Mouse (Mus musculus) hindbrain, embryonic 14.5 days (tissue): ENCODE measurements at regions not wholly inside any gene's neighbourhood (a gene's known extent, or its start where the extent isn't known, plus 50 kb on each side); places are given as distances from the start of the nearest gene placed in this dataset.

ENCODE experiments used
- ATAC-seq: fragments of 200-750 bp; cut with Nextera tagmentation; 2 replicates; pipeline ENCODE4 v1.8.0; 2017; ENCODE audit warnings: moderate number of reproducible peaks, mild to moderate bottlenecking, moderate TSS enrichment, moderate library complexity; ENCODE audit not compliant: low FRiP score
- DNase-seq: peaks from one replicate; pipeline ENCODE4 v3.0.0-alpha.2; 2015; ENCODE audit warnings: low spot score
- H3K27ac ChIP-seq: fragments of 300-500 bp; sonication (generic); 2 replicates; pipeline ENCODE4 v1.5.1; 2014; ENCODE audit warnings: mild to moderate bottlenecking, moderate library complexity
- H3K27me3 ChIP-seq: fragments of 300-500 bp; sonication (generic); 2 replicates; pipeline ENCODE4 v1.6.1; 2014; ENCODE audit warnings: mild to moderate bottlenecking, low read length, mixed read lengths; ENCODE audit not compliant: control insufficient read depth, insufficient read depth
- H3K36me3 ChIP-seq: fragments of 300-500 bp; sonication (generic); replicated peaks from 2 replicates; pipeline ENCODE4 v1.6.1; 2014; ENCODE audit not compliant: control insufficient read depth, insufficient read depth
- H3K4me1 ChIP-seq: fragments of 300-500 bp; sonication (generic); replicated peaks from 2 replicates; pipeline ENCODE4 v1.6.1; 2014; ENCODE audit warnings: antibody characterized with exemption, low read length, mixed read lengths; ENCODE audit not compliant: control insufficient read depth, insufficient read depth
- H3K4me2 ChIP-seq: fragments of 300-500 bp; sonication (generic); replicated peaks from 2 replicates; pipeline ENCODE4 v1.6.1; 2014; ENCODE audit warnings: mild to moderate bottlenecking, moderate library complexity
- H3K4me3 ChIP-seq: fragments of 300-500 bp; sonication (generic); replicated peaks from 2 replicates; pipeline ENCODE4 v1.5.1; 2014; ENCODE audit warnings: mild to moderate bottlenecking, low read length
- H3K9ac ChIP-seq: fragments of 300-500 bp; sonication (generic); 2 replicates; pipeline ENCODE4 v1.6.1; 2014
- H3K9me3 ChIP-seq: fragments of 300-500 bp; sonication (generic); 2 replicates; pipeline ENCODE4 v1.6.1; 2016; ENCODE audit warnings: low read length; ENCODE audit not compliant: control insufficient read depth
- WGBS: fragments of 180-500 bp; shearing (Covaris S2); extraction: QIAGEN DNeasy Blood & Tissue Kit; methylation state at CpG from one replicate; pipeline ENCODE4 v1.1.7; 2014; 5-methylcytosine and 5-hydroxymethylcytosine counted together

DNA sequence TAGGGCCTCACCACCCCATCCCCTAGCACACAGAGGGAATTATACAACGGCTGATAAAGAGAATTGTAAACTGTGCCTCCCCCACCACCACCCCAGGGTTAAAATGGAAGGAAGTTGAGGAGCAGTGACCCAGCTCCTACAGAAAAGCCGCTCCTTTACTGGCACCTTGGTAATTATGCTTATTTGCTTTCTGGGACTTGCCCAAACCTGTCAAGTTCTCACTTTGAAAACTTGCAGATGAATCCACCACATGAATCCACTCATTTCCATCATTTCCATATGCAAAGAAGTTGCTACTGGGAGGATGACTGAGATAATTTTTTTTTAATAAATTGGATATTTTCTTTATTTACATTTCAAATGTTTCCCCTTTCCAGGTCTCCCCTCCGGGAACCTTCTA is 142.1 kb upstream of the Tent5a start:
- ATAC-seq (no peak), DNase-seq (no peak)
- 86% methylated on average over 3 of the region's 3 CpGs for WGBS
- Histone ChIP-seq H3K4me1 (no peaks in the 10 kb centered on the region), H3K27ac (no peak overlapping the region), H3K4me3 (no peak overlapping the region), H3K36me3 (no peaks in the 10 kb centered on the region), H3K27me3 (no peaks in the 10 kb centered on the region), H3K9me3 (no peaks in the 10 kb centered on the region), H3K4me2 (no peak overlapping the region), H3K9ac (no peak overlapping the region)

DNA sequence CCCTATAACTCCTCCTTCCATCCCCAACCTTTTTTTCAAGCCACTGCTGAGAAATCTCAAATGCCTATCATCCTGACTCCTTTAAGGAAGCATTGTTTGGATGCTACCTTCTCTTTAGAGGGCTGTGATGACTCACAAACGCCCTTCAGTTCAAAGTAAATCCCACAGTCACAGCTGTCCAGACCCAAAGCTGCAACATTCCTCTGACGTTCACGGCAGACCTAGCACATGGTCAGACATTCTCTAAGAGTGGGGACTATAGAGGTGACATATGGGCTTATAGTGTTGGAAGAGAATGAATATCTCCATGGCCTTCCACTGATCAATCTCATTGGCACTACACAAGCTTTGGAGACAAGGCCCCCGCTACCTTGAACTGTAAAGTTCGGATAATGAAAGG is 139.5 kb upstream of the Tent5a start:
- no peak overlapping the region for H3K4me2 ChIP-seq
- no peaks in the 10 kb centered on the region for H3K27me3 ChIP-seq
- 87% methylated on average over 5 of the region's 5 CpGs for WGBS
- no peaks in the 10 kb centered on the region for H3K9me3 ChIP-seq
- H3K36me3 ChIP-seq = no peaks in the 10 kb centered on the region
- H3K4me1 ChIP-seq = no peaks in the 10 kb centered on the region
- no peak for DNase-seq
- H3K4me3 ChIP-seq = no peak overlapping the region
- H3K27ac ChIP-seq = no peak overlapping the region
- ATAC-seq = no peak
- no peak overlapping the region for H3K9ac ChIP-seq

DNA sequence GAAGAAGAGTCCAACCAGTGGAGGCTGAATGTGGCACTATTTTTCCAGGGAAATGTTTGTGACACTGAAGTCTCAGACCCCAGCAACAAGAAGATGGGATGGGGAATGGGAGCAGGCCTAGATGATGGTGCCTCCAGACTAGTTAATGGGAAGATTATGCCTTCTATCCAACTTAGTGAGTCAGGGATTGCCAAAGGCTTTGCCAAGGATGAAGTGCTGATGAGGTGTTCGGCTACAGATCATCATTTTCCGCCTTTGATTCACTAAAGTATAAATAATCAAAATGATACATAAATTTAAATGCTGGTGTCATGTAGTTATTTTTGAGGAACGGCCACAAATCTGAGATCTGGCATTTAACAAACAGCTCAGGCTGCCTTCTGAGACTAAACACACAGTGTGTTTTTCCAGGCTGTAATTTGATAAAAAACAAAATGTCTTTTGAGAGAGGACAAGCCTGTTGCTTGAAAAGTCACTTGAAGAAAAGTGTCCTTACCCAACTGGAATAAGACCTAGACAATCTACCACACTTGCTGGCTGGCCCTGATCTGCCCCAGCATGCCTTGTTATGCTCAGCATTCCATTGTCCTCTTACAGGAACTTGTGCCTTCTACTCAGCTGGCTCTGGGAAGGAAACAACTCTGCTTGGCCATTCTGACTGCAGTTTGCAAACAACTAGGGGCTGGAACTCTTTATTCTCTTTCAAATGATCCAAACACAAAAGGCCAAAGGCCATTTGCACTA is 132.1 kb upstream of the Tent5a start:
- DNase-seq (no peak), ATAC-seq (no peak)
- WGBS = 89% methylated on average over 3 of the region's 3 CpGs
- Histone ChIP-seq H3K27me3 (no peaks in the 10 kb centered on the region), H3K4me3 (no peak overlapping the region), H3K4me2 (no peak overlapping the region), H3K36me3 (no peaks in the 10 kb centered on the region), H3K4me1 (no peaks in the 10 kb centered on the region), H3K9ac (no peak overlapping the region), H3K27ac (no peak overlapping the region), H3K9me3 (no peaks in the 10 kb centered on the region)

DNA sequence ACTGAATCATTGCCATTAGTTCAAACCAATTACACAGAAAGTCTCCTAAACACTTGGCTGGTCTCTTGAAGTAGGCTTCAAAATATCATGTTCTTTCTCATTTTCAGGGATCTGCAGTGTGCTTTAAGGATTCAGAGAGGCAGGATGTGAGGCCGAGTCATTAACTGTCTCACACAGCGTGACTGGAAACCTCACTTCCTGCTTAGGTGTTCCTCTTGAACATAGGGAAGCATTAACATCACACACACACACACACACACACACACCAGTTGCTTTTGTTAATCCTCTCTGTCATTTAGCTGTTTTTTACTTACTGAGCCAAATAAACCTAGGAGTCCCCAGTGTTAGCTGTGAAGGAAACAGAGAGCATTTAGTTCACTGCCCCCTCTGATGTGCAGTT is 131.2 kb upstream of the Tent5a start:
- no peaks in the 10 kb centered on the region for H3K36me3 ChIP-seq
- no peak overlapping the region for H3K4me3 ChIP-seq
- H3K4me1 ChIP-seq = no peaks in the 10 kb centered on the region
- 83% methylated on average over 2 of the region's 2 CpGs for WGBS
- H3K27ac ChIP-seq = no peak overlapping the region
- H3K9me3 ChIP-seq = no peaks in the 10 kb centered on the region
- DNase-seq = no peak
- no peak for ATAC-seq
- no peaks in the 10 kb centered on the region for H3K27me3 ChIP-seq
- no peak overlapping the region for H3K9ac ChIP-seq
- no peak overlapping the region for H3K4me2 ChIP-seq

DNA sequence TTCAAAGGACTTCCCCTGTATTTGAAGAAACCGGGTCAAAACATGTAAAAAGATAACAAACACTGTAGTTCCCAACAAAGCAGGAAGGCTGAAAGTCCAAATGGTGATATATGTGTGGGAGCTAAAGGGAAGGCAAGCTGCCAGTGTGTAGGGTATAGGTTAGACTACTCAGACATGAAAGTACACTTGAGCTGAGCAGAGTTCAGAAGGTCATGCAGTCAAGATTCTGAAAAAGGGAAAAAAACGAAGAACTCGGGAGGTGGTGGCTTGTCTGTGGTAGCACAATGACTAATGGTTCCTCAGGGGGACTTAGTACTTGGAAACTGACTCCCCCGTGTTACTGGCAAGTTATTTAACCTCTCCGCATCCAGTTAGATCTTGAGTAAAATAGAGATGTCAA is 130.3 kb upstream of the Tent5a start:
- WGBS = 76% methylated on average over 5 of the region's 5 CpGs
- no peaks in the 10 kb centered on the region for H3K27me3 ChIP-seq
- no peak overlapping the region for H3K4me3 ChIP-seq
- no peaks in the 10 kb centered on the region for H3K9me3 ChIP-seq
- H3K9ac ChIP-seq = no peak overlapping the region
- H3K27ac ChIP-seq = no peak overlapping the region
- H3K36me3 ChIP-seq = no peaks in the 10 kb centered on the region
- ATAC-seq = no peak
- H3K4me2 ChIP-seq = no peak overlapping the region
- H3K4me1 ChIP-seq = no peaks in the 10 kb centered on the region
- DNase-seq = no peak

GRCm38 (mm10) chr9:85455382-85455781 is 128.2 kb upstream of the Tent5a start:
- no peaks in the 10 kb centered on the region for H3K36me3 ChIP-seq
- H3K27ac ChIP-seq = no peak overlapping the region
- no peaks in the 10 kb centered on the region for H3K27me3 ChIP-seq
- WGBS = 89% methylated on average over 4 of the region's 4 CpGs
- DNase-seq (no peak), ATAC-seq (no peak)
- H3K9me3 ChIP-seq = no peaks in the 10 kb centered on the region
- no peaks in the 10 kb centered on the region for H3K4me1 ChIP-seq
- no peak overlapping the region for H3K4me3 ChIP-seq
- no peak overlapping the region for H3K9ac ChIP-seq
- no peak overlapping the region for H3K4me2 ChIP-seq

DNA sequence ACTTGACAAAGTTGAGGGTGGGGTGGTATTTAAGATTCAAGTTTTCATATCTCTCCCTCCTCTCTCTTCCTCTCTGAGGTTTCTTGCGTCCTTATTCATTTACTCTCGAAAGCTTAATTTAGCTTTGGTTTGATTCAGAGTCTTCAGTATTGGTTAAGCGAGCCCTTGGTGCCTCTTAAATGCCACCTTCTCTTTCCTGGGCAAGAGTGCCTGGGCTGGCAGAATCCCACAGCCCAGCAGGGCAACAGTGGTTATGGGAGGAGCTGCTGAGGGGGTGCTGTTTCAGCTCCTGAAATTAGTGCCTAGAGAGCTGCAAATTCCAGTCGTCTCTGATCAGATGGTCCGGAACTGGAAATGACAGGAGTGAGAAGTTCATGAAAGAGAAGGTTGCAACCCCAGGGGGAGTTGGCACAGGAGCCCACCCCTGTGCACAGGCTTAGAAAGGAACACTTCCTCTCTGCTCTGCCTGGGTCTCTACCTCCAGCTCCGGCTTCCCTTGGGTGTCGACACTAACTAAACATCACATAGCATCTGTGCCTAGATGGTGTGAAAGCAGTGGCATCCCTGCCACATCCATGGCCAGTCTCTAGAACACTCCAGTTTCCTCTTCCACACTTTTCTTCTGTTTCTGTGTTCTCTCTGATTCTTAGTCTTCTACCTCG is 125.2 kb upstream of the Tent5a start:
- DNase-seq (no peak), ATAC-seq (no peak)
- no peaks in the 10 kb centered on the region for H3K9me3 ChIP-seq
- H3K27me3 ChIP-seq = no peaks in the 10 kb centered on the region
- no peak overlapping the region for H3K4me2 ChIP-seq
- no peak overlapping the region for H3K27ac ChIP-seq
- no peaks in the 10 kb centered on the region for H3K36me3 ChIP-seq
- 85% methylated on average over 8 of the region's 8 CpGs for whole genome bisulfite sequencing
- H3K4me3 ChIP-seq = no peak overlapping the region
- H3K9ac ChIP-seq = no peak overlapping the region
- H3K4me1 ChIP-seq = no peaks in the 10 kb centered on the region

DNA sequence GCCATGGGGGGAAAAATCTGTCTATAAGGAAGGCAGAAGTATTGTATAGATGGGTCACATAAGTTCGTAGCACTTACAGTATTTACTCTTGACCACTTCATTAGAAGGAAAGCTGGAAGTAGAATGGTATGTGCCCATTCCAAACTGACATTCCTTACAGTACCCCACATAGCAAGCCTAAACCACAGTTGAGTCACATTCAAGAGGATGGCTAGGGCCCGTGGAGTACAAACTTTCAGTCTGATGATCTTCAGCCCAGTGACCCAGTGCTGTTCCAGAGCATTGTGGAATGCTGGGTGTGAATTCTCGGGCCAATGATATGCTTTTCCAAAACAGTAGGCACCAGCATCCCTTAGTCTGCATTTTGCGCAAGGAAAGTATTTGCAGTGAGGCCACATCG is 124.2 kb upstream of the Tent5a start:
- Histone ChIP-seq H3K4me3 (no peak overlapping the region), H3K27ac (no peak overlapping the region), H3K4me2 (no peak overlapping the region), H3K36me3 (no peaks in the 10 kb centered on the region), H3K9ac (no peak overlapping the region), H3K27me3 (no peaks in the 10 kb centered on the region), H3K4me1 (no peaks in the 10 kb centered on the region), H3K9me3 (no peaks in the 10 kb centered on the region)
- no peak for DNase-seq
- no peak for ATAC-seq
- 88% methylated on average over 5 of the region's 5 CpGs for WGBS

- ATAC-seq = no peak
- no peak for DNase-seq
These were observed 123.7 kb upstream of the Tent5a start for GRCm38 (mm10) chr9:85450877-85451276.

More at GRCm38 (mm10) chr9:85450877-85451276, 123.7 kb upstream of the Tent5a start:
- Histone ChIP-seq H3K4me3 (no peak overlapping the region), H3K9ac (no peak overlapping the region), H3K27me3 (no peaks in the 10 kb centered on the region), H3K36me3 (no peaks in the 10 kb centered on the region), H3K9me3 (no peaks in the 10 kb centered on the region), H3K4me1 (no peaks in the 10 kb centered on the region), H3K27ac (no peak overlapping the region), H3K4me2 (no peak overlapping the region)
